Mouse (Mus musculus): ENCODE data around the gene Timp1. TPM values are rescaled to one million over a fixed set of nuclear protein-coding genes. Genes with fewer than 3 reads are reported as not detected.

The Timp1 gene
- polyA plus RNA-seq, 1 experiment from 2014 or later = 11.5 TPM

- H3K9ac ChIP-seq (ENCODE audit: low read depth, low read length) = no peak overlapping the region
- 50% methylated on average over 11 of the region's 11 CpGs for WGBS
- H3K4me3 ChIP-seq (ENCODE audit: low read depth, low read length) = no peak overlapping the region
- no peak overlapping the region for H3K27ac ChIP-seq (ENCODE audit: low read depth, low read length)
- no peak overlapping the region for H3K4me2 ChIP-seq (replicated peaks; ENCODE audit: low read depth)
- no peak for ATAC-seq
- no peaks in the 10 kb centered on the region for H3K36me3 ChIP-seq (ENCODE audit: control insufficient read depth, insufficient read depth)
- no peaks in the 10 kb centered on the region for H3K27me3 ChIP-seq (replicated peaks; ENCODE audit: control insufficient read depth, insufficient read depth, low read length)
- H3K4me1 ChIP-seq (replicated peaks; ENCODE audit: control insufficient read depth, insufficient read depth, low read length) = no peaks in the 10 kb centered on the region
- TF ChIP-seq CTCF (IDR thresholded peaks at IDR 0.05; ENCODE audit: low read depth) = no peak
- no peaks in the 10 kb centered on the region for H3K9me3 ChIP-seq (ENCODE audit: control insufficient read depth)
Observed at GRCm38 (mm10) chrX:20872928-20873500, 3.0 kb downstream of the Timp1 start.

- TF ChIP-seq CTCF (IDR thresholded peaks at IDR 0.05; ENCODE audit: low read depth) = no peak
- Histone ChIP-seq H3K36me3 (ENCODE audit: control insufficient read depth, insufficient read depth) (no peaks in the 10 kb centered on the region), H3K4me1 (replicated peaks; ENCODE audit: control insufficient read depth, insufficient read depth, low read length) (no peaks in the 10 kb centered on the region), H3K4me2 (replicated peaks; ENCODE audit: low read depth) (no peak overlapping the region), H3K9me3 (ENCODE audit: control insufficient read depth) (no peaks in the 10 kb centered on the region), H3K27ac (ENCODE audit: low read depth, low read length) (no peak overlapping the region), H3K27me3 (replicated peaks; ENCODE audit: control insufficient read depth, insufficient read depth, low read length) (no peaks in the 10 kb centered on the region), H3K4me3 (ENCODE audit: low read depth, low read length) (no peak overlapping the region), H3K9ac (ENCODE audit: low read depth, low read length) (no peak overlapping the region)
- ATAC-seq = no peak
- 67% methylated on average over 3 of the region's 3 CpGs for WGBS
Observed at GRCm38 (mm10) chrX:20875241-20875640, 5.3 kb downstream of the Timp1 start.

- Histone ChIP-seq H3K4me2 (replicated peaks; ENCODE audit: low read depth) (no peak overlapping the region), H3K4me3 (ENCODE audit: low read depth, low read length) (no peak overlapping the region), H3K27me3 (replicated peaks; ENCODE audit: control insufficient read depth, insufficient read depth, low read length) (no peaks in the 10 kb centered on the region), H3K4me1 (replicated peaks; ENCODE audit: control insufficient read depth, insufficient read depth, low read length) (no peaks in the 10 kb centered on the region), H3K27ac (ENCODE audit: low read depth, low read length) (no peak overlapping the region), H3K9ac (ENCODE audit: low read depth, low read length) (no peak overlapping the region), H3K9me3 (ENCODE audit: control insufficient read depth) (no peaks in the 10 kb centered on the region), H3K36me3 (ENCODE audit: control insufficient read depth, insufficient read depth) (no peaks in the 10 kb centered on the region)
- 37% methylated on average over 3 of the region's 3 CpGs for WGBS
- no peak for TF ChIP-seq CTCF (IDR thresholded peaks at IDR 0.05; ENCODE audit: low read depth)
- ATAC-seq = no peak
Observed at GRCm38 (mm10) chrX:20910074-20910473, 40.1 kb downstream of the Timp1 start.

GRCm38 (mm10) chrX:20913726-20914125 lies 43.8 kb downstream of the Timp1 start:
- no peaks in the 10 kb centered on the region for H3K27me3 ChIP-seq (replicated peaks; ENCODE audit: control insufficient read depth, insufficient read depth, low read length)
- H3K36me3 ChIP-seq (ENCODE audit: control insufficient read depth, insufficient read depth) = no peaks in the 10 kb centered on the region
- H3K9ac ChIP-seq (ENCODE audit: low read depth, low read length) = no peak overlapping the region
- WGBS = 79% methylated on average over 6 of the region's 6 CpGs
- no peaks in the 10 kb centered on the region for H3K4me1 ChIP-seq (replicated peaks; ENCODE audit: control insufficient read depth, insufficient read depth, low read length)
- no peak overlapping the region for H3K4me3 ChIP-seq (ENCODE audit: low read depth, low read length)
- no peak overlapping the region for H3K27ac ChIP-seq (ENCODE audit: low read depth, low read length)
- ATAC-seq = no peak
- H3K9me3 ChIP-seq (ENCODE audit: control insufficient read depth) = no peaks in the 10 kb centered on the region
- TF ChIP-seq CTCF (IDR thresholded peaks at IDR 0.05; ENCODE audit: low read depth) = no peak
- H3K4me2 ChIP-seq (replicated peaks; ENCODE audit: low read depth) = no peak overlapping the region

- Histone ChIP-seq H3K36me3 (ENCODE audit: control insufficient read depth, insufficient read depth) (no peaks in the 10 kb centered on the region), H3K9me3 (ENCODE audit: control insufficient read depth) (no peaks in the 10 kb centered on the region), H3K9ac (ENCODE audit: low read depth, low read length) (no peak overlapping the region), H3K27ac (ENCODE audit: low read depth, low read length) (no peak overlapping the region), H3K4me2 (replicated peaks; ENCODE audit: low read depth) (no peak overlapping the region), H3K4me3 (ENCODE audit: low read depth, low read length) (no peak overlapping the region), H3K27me3 (replicated peaks; ENCODE audit: control insufficient read depth, insufficient read depth, low read length) (no peaks in the 10 kb centered on the region), H3K4me1 (replicated peaks; ENCODE audit: control insufficient read depth, insufficient read depth, low read length) (no peaks in the 10 kb centered on the region)
- ATAC-seq = no peak
- TF ChIP-seq CTCF (IDR thresholded peaks at IDR 0.05; ENCODE audit: low read depth) = no peak
Observed at GRCm38 (mm10) chrX:20915075-20915474, 45.1 kb downstream of the Timp1 start.

- Histone ChIP-seq H3K9ac (ENCODE audit: low read depth, low read length) (no peak overlapping the region), H3K27ac (ENCODE audit: low read depth, low read length) (no peak overlapping the region), H3K36me3 (ENCODE audit: control insufficient read depth, insufficient read depth) (no peaks in the 10 kb centered on the region), H3K4me3 (ENCODE audit: low read depth, low read length) (peak overlapping the region; percentile 38), H3K4me2 (replicated peaks; ENCODE audit: low read depth) (peak overlapping the region; percentile 72), H3K9me3 (ENCODE audit: control insufficient read depth) (no peaks in the 10 kb centered on the region), H3K4me1 (replicated peaks; ENCODE audit: control insufficient read depth, insufficient read depth, low read length) (no peaks in the 10 kb centered on the region), H3K27me3 (replicated peaks; ENCODE audit: control insufficient read depth, insufficient read depth, low read length) (no peaks in the 10 kb centered on the region; the same call in 1 of the 2 replicates)
- peak; percentile 25; the same call in 1 of the 2 replicates for ATAC-seq
- WGBS = 24% methylated on average over 45 of the region's 49 CpGs
- no peak for TF ChIP-seq CTCF (IDR thresholded peaks at IDR 0.05; ENCODE audit: low read depth)
Observed at GRCm38 (mm10) chrX:20920249-20920843, 50.4 kb downstream of the Timp1 start.

All from intestine, postnatal 0 days (tissue).